Mouse (Mus musculus) embryo, embryonic 10.5 days (tissue): ENCODE measurements around the gene Foxf2.

Source experiments
- DNase-seq: peaks from one replicate; pipeline ENCODE4 v3.0.0-alpha.2; 2015; ENCODE audit warnings: low spot score

Foxf2 gene

DNA sequence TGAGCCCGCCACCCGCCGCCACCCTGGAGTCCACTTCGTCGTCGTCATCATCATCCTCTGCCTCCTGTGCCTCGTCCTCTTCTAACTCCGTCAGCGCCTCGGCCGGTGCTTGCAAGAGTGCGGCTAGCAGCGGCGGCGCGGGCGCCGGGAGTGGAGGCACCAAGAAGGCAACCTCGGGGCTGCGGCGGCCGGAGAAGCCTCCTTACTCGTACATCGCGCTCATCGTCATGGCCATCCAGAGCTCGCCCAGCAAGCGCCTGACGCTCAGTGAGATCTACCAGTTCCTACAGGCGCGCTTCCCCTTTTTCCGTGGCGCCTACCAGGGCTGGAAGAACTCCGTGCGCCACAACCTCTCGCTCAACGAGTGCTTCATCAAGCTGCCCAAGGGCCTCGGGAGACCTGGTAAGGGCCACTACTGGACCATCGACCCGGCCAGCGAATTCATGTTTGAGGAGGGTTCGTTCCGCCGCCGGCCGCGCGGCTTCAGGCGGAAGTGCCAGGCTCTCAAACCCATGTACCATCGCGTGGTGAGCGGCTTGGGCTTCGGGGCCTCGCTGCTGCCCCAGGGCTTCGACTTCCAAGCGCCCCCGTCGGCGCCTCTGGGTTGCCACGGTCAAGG, 676 bp downstream of the Foxf2 start:
- peak; percentile 62 for DNase-seq

DNA sequence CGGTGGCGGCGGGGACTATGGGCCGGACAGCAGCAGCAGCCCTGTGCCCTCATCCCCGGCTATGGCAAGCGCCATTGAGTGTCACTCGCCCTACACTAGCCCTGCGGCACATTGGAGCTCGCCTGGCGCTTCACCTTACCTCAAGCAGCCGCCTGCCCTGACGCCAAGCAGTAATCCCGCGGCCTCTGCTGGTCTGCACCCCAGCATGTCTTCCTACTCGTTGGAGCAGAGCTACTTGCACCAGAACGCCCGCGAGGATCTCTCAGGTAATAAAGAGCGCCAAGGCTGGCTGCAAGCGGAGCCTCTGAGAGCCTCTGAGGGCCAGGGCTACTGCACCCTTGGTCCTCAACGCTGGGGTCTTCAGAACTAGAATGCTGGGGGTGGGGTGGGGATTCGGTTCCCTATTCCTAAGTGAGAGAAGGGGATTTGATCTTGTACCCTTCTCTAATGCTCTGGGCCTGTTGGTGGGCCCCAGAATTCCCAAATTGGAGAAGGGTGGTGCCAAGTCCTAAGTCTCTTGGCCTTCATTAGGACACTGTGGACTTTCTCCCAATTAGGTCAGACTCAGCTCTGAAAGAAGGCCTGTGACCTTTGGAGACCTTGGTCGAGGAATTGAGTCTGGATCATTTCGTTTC, 1.5 kb downstream of the Foxf2 start:
- DNase-seq, result peak; percentile 41

DNA sequence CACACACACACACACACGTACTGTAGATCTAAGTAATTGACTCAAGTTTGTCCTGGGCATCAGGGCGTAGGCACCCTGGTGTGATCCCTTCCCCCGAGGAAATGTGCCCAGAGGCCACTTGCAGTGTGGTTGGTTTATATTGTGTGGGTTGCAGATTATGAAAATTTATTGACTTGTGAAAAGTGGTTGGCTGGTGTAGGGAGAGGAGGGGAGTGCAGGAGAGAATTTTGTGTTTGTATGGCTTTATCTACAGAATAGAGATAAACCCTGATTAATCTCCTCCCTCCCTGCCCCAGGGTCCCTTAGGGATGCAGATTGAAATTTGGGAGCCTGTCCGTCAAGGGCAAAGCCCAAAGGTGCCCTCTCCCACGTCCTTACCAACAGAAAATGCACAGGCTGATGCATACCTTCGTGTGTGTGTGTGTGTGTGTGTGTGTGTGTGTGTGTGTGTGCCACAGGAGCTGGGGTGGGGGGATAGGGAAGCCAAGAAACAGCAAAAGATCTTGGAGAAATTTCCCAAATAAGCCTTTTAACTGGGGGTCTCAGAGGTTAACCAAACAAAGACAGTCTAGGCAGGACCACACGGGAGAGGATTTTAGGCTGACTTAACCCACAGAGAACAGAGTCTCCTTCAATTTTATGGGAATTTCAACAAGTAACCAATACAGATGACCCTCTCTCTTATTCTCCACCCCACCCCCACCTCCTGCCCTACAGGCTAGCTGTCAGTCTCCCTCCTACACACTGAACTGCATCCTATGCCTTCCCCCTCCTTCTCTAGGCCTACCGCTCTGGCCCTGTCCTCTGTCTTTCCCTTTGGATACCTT, 2.5 kb downstream of the Foxf2 start:
- peak; percentile 69 for DNase-seq

DNA sequence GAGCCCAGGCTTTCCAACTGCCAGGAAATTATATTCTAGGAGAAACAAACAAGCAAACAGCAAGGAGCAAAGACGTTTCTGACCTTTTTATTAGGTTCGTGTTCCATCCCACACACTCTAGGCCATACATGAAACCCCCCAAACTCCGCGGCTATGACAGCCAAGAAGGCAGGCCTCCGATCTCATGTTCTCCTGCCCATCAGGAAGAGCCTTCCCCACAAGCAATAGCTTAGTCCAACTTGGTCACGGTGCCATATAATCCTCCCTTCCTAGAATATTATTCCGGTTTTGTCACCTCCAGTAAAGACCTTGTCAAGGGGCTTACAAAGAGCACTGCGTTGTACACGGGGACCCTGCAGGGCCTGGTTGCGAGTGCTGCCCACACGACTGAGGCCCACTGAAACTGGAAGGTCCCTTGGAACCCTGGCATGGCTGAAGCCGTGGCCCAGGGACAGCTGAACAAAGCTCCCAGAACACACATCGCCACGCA, 3.1 kb downstream of the Foxf2 start:
- DNase-seq, result peak; percentile 49

DNA sequence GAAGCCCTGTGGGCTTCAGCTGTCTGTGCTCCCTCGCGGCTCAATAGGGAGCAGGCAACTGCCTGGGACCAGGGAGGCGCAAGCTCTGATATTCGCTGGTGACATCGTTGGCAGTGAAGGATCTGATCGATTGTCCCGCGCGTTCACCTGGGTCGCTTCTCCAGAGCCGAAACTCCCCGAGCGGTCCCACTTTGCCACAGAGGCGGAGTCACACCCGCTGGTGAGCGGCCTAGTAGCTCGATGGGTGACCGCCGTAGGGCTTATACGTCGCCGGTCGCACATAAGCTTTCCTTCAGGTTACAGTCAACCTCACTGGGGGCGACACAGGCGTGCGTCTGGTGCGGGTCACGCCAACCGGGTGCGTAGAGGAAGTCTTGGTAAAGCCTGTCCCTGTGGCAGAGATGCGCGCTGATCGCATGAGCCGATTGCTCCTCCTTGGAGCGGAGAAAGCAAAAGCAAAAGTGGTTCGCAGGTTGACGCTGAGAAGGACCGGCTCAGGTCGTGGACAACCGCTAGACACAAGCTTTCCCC, 3.8 kb downstream of the Foxf2 start:
- DNase-seq, result peak; percentile 53

DNA sequence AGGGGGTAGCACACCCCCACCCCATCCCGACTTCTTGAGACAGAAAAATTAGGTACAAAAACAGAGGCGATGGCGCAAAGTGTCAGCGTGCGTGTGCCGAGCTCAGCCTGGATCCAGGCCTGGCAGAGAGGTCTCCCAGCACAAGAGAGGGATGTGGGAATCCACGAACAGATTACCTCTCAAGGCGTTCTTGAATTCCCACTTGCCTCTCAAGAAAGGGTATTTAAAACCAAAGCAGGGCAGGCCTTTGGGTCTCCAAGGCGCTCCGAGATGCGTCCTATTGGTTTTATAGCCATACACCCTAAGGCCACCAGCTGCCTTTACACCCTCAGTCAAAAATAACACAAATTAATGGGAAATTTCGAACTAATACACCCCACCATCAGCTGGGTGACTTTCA, 4.4 kb downstream of the Foxf2 start:
- DNase-seq, result peak; percentile 40

DNA sequence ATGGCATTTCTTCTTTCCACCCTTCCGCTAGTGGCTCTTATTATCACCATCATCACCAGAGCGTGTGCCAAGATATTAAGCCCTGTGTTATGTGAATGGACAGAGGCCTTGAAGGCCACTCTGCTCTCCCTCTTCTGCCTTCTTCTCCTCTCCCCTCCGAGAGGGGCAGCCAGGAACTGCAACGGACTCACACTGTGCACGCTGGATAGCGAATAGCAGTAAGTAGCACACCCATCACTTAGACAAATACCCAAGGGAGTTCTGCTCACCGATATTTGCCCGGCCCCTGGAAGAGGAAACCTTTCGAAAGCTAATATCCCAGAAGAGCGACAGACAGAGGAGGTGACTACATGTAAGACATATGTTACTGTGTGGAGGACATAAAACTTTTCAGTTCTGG, 4.9 kb downstream of the Foxf2 start:
- DNase-seq, result peak; percentile 57

DNA sequence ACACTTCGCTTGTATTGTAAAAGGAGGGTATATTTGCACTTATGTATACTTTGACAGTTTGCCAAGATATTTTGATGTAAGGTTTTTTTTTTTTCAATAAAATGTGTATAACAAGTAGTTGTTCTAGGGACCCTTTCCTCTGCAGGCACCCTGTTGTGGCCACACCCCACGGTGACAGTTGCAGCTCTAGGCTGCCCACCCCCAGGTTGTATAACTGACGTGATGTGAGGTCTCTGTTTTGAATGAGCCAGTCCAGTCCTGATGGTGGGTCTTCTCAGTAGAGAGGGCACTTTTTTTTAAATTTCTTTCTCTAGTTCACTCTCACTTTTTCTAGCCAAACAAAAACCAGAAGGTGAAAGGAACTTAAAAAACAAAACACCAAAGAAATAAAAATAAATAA, 5.7 kb downstream of the Foxf2 start:
- no peak for DNase-seq

DNA sequence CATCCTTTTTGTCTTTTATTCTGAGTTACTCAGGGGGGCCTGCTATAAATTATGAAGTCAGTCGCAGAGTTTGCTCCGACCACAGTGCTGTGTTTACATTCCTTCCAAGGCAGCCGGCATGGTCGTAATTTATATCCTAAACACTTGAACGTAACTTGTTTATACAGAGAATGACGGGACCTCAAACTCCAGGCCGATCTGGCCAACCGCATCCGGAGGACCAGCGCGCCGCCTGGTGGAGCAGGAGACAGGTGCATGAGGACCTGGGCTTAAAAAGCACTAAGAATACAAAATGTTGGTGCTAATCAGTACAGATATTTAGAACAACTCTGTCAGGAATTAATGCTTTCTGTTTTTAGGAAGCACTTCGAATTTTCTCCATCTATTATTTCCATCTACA, 6.8 kb downstream of the Foxf2 start:
- DNase-seq, result peak; percentile 87

DNA sequence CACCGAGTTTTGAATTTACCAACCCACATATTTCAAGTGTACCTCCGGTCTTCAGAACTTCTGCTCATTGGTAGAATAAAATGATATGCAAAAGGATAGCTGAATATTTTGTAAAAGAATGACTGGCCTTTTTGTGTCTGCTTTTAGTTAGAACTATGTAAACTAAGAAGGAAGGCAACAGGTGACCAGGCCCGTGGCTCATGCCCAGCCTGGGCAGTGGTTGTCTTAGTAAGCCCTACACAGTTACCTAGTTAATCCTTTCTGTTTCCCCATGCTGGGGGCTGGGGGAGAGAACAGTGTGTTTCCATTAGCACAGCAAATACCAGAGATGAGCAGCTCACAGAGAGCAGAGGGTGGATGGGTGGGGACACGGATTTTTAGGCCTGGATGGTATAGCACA, 7.6 kb downstream of the Foxf2 start:
- no peak for DNase-seq

DNA sequence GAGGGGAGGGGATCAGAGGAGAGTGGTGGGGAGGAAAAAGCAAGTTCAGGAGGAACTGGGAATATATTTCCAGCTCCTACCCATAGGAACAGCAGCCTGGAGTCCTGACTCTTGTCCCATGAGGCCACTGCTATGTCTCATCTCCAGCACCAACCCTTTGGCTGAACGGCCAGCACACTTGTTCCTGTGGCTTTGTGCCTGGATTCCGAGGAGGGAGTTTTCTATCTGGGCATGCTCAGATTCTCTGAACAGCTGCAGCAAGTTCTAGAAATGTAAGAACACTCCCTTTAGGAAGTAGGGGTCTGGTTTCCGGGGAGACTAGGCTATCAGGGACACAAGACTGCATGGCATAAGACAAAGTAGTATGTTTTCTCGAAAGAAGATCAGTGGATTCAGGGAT, 9.9 kb downstream of the Foxf2 start:
- no peak for DNase-seq

DNA sequence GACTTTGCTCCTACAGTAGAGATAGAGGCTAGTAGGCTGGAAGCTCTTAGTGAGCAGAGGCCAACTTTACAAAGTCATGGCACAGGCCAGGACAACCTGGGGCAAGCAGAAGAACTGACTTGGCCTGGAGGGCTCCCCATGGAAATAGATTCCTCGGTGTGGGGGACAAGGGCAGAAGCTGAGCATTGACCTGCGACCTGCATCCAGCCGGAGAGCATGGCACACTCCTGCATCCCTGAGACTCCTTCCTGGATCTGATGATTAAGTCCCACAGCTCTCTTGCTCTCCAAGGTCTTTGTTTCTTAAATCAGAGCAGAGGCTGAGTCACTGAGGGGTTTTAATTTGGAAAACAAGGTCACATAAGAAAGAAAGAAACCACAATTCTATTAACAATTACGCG, 15.9 kb downstream of the Foxf2 start:
- DNase-seq, result no peak

DNA sequence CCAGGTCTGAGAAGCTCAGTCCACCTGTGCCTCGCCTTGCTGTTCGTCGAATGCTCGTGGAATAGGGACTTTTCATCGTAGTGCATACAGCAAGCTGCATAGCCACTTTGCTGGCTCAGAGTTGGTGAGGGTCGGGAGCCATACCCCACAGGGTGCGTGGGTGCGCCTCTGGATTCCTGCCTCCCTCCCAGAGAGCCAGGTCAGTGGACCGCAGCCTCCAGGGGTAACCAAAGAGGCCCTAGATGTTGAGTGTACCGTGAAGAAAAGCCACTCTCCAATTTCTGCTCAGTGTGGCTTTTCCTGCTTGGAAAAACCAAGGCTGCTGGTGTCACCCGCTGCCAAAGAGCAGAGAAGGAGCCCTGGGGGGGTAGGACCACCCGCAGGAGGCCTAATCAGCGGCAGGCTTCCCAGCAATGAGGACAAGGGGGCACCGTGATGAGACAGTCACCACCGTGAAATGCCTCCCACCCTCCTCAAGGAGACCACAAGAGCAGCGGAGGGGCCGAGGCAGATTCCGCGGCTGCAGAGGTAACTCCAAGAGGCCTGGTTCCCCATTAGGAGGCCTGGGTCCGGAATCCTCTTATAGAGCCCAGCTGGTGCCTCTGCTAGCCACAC, 26.6 kb downstream of the Foxf2 start:
- DNase-seq, result no peak

DNA sequence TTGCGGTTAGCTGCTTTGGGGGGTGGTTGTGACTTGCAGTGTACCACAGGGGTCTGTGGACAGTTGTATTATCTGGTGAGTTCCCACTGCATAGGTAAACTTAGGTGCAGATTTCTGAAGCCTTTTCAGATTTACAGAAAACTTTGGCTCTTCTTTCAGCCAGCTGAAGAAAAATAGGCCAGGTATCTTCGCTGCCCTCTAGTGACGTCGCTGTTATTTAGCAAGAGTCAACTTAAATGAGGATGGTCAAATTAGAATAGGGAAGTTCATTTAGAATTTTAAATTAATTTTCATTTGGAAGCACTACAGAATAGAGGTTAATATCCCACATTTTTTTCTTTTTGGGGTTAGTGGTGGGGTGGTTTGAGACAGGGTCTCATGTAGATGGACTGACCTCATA, 30.6 kb downstream of the Foxf2 start:
- peak; percentile 24 for DNase-seq

DNA sequence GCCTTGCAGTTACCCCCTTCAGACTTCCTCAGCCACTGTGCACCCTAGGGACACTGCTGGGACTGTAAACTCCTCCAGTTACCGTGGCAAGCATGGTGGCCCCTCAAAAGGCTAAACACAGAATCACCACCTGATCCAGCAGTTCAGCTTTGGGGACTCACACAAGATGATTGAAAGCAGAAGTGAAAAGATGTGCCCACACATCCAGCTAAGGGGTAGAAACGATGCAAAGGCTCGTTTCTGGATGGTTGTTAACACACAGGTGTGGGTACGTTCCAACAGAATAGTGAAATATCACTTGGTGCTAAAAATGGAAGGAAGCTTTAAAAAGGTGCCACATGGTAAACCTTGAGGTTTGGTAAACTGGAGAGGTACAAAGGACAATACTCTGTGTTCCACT, 32.6 kb downstream of the Foxf2 start:
- DNase-seq, result no peak

DNA sequence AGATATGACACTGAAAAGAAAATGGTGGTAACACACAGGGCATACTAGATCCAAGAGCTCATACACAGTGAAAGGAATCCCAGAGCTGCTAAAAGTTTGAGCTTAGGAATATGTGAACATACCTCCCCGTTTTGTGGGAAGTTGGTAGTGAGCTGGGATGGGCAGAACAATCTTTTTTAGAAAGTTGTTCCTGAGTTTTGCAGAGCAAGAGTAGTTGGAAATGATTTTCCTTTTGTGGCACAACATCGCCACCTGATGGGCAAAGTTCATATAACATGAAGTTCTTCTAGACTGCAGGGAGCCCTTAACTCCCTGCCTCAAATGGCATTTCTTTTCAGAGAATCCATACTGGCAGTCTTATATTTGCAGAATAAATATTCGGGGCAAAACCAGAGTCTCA, 33.3 kb downstream of the Foxf2 start:
- DNase-seq, result peak; percentile 92

DNA sequence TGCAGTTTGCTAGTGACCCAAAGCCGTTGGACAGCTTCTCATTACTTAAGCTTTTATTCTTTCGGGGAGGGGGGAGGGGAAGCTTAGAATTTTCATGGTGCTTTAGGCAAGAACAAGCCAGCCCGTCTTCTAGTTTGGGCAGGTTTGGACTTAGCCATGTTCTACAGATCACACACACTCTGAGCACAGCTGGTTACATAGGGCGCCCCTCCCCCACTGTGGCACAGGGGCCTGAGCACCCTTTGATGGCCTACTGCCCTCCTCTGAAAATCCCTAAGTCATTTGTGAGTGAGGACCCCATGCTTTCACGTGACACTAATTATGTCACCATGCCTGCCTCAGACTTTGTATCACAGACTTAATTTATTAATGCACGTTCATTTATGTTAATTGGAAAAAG, 35.6 kb downstream of the Foxf2 start:
- DNase-seq, result no peak

DNA sequence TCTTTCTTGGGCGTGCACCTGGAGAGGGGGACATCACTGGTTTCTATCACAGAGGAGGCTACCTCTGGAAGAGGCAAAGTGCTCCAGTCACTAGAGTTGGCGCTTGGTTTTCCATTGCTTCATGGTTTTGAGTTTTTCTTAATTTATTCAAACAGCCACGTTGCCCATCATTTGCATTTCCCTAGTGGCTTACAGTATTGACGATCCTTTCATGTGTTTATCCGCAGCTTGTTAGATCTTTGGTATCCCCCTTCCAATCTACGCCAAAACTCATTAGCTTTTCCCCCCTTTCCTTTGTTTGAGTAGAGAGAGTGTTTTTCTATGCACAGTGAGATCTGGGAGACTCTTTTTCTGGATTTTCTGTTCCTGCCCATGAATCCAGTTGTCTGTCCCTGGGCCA, 39.8 kb downstream of the Foxf2 start:
- no peak for DNase-seq

DNA sequence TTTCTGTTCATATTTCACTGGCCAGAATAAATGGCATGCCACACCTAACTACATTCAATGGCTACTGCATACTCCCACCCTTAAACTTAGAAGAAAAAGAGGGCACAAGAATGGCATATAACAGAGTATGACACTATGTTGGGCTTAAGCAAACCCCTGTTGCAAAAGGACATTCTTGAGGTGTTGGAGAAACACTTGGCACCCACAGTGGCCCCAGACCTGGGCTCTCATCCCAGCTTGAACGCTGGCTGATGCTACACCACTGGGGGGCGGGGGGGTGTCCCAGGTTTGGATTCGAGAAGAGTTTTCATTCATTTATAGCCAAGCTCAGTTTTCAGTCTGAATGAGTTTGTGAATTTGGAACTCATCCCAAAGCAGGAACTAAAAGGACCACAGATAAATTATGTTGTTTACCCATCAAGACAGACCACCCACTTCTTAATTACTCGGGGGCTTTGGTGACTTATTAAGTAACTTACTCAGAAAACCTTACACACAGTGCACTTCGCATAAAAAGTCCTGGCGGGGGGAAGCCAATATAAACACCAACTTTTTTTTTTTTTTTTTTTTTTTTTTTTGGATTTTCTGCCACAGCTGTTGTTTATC, 42.4 kb downstream of the Foxf2 start:
- no peak for DNase-seq

DNA sequence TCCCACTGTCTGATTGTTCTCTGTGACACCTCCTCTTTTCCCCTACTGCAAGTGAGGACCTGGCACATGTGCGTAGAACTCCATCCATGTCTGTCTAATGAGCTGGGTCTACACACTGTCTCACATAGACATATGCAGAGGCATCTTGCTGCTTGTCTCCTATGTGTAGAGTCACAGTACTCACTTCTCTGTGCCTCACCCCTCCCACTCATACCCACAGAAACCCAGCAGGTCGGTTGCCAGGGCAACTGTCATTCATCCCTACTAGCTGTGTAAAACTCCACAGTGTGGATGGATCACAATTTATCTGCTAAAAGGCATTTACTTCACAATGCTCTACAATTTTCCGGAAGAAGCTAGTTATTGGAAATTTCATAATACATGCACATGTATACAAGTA, 46.5 kb downstream of the Foxf2 start:
- no peak for DNase-seq
